Mouse (Mus musculus): ENCODE results near the gene Dhx16.
"Not testable (repeated sequence)": the region's sequence is repeated elsewhere in the genome, so short reads cannot be mapped to it uniquely, and the experiment has no call there.

Gene Dhx16

DNA sequence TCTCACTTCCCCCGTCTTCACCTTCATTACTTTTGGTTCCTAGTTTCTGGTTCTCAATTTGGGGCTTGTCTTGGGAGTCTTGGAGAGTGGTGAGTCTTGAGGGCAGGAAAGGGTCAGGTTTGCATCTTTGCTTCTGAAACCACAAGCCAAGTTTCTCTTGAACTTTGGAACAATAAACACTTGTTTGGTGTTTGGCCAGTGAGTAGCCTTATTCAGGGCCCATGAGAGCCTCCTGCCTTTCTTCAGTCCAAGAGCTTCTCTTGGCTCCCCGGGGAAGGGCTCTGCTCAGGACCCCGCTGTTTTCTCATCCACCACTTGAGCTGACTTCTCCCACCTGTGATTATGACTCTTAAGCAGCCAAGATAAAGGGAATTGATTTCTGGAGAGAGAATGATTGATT lies 42.9 kb downstream of the Dhx16 start:
- no peak for DNase-seq

DNA sequence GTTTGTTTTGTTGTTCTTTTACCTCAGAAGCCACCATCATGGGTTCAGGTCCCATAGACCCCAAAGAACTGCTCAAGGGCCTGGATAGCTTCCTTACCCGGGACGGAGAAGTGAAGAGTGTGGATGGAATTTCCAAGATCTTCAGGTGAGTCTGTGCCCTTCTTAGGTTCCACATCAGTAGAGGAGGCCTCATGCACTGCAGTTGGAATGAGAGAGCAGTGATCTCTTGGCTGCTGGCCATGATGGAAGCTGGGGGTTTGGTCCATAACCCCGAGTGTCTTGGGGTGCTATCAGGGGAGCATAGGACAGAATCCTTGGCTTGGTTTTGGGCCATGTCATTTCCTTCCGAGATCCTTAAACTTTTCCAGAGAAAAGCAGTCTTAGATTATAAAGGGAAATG lies 43.7 kb downstream of the Dhx16 start:
- DNase-seq, result no peak

- DNase-seq, result no peak
Measured at GRCm38 (mm10) chr17:35927471-35927870, 47.9 kb downstream of the Dhx16 start.

DNA sequence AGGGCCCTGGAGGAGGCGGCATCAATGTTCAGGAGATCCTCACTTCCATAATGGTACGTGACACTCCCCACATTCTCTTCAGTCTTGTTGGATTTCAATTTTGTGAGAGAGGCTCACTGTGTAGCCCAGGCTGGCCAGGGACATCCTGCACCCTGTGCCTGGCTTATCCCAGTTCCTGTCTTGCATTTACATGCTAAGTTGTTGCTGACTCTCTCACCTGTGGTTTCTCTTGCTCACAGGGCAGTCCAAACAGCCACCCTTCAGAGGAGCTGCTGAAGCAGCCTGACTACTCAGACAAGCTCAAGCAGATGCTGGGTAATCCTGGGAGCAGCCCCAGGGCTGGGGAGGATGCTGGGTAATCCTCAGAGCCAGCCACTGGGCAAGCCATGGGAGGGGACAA lies 49.9 kb downstream of the Dhx16 start:
- DNase-seq, result no peak

DNA sequence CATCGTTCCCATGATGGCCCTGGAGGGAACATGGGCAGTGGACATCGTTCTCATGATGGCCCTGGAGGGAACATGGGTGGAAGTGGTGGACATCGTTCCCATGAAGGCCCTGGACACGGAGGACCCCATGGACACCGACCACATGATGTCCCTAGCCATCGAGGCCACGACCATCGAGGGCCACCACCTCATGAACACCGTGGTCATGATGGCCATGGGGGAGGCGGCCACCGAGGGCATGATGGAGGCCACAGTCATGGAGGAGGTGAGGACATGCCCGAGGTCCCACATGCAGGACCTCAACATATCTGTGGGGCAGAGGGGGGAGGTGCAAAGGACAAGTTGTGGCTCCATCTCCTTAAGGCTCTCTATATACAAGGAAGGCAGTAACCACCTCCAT lies 51.0 kb downstream of the Dhx16 start:
- no peak for DNase-seq

GRCm38 (mm10) chr17:35932608-35933007 lies 53.0 kb downstream of the Dhx16 start:
- no peak for DNase-seq

DNA sequence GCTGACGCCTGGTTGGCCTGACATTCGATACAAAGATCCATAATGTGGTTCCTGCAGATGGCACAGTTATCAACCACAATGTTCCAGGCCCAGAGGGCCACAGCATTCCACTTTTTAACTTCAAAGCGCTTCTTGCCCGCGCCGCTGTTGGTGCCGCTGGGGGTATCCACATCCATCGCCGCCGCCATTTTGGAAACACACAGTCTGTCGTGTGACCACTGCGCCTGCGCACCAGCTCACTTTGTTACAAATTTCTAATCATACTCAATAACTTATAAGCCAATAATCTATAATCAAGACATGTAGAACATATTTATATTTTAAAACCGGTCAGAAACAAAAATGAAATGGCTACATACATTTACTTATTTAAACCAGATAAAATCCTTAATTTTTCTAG lies 56.1 kb downstream of the Dhx16 start:
- DNase-seq, result not testable (repeated sequence)

- no peak for DNase-seq
Measured at GRCm38 (mm10) chr17:35937700-35938348, 58.2 kb downstream of the Dhx16 start.

- DNase-seq, result no peak
Measured at GRCm38 (mm10) chr17:35939108-35939507, 59.5 kb downstream of the Dhx16 start.

GRCm38 (mm10) chr17:35939941-35940340 lies 60.3 kb downstream of the Dhx16 start:
- DNase-seq, result no peak
